Mouse (Mus musculus) frontal cortex, postnatal 10 days (tissue): Measurements from ENCODE around the gene Tmc2.

Source experiments
- DNase-seq, 2 experiments: peaks; one replicate each; pipeline ENCODE4 v3.0.0; 2022; ENCODE audit warnings: low spot score in 2 of 2, mixed read lengths in 1 of 2

Tmc2 gene

DNA sequence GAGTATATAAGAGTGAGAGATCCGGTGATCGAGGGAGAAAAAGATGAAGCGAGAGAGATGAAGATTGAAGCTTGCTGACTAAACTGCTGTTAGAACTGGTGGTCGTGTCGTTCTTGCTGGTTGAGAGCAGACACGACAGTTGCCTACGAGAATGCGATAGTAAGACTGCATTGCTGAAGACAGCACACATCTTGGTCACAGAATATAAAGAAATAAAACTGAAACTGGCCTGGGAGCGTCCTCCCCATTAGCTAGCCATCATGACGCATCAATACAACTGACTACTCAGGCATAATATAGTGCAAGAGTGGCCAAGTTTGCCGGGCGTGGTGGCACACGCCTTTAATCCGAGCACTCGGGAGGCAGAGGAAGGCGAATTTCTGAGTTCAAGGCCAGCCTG is at the start of gene Tmc2:
Gene Tmc2 (plus strand): TSS at position 301 of the 400 bp plus-strand sequence.
- DNase-seq = no peak

DNA sequence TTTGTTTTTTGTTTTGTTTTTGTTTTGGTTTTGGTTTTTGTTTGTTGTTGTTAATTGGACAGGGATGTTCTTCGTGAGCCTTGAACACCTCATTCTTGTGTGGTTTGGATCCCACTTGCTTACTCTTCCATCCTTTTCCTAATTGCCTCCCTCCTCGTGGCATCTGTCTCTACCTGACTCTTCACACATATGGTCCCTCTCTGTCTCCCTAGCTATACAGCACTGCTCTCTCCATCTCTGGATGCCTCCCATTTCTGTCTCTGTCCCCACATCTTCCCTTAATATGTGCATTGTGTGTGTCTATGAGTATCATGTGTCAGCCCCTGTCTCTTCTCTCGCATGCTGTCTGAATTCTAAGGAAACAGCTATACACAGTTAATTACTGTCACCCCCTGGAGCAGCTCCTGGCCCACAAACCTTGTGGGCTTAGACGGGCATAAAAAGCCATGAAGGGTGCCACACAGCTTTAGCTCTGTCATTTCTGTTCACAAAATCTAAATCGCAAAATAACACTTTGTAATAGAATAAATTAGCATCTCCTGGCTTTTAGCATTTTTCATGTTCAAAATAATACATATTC is 48.8 kb upstream of the Tmc2 start:
- DNase-seq = no peak

DNA sequence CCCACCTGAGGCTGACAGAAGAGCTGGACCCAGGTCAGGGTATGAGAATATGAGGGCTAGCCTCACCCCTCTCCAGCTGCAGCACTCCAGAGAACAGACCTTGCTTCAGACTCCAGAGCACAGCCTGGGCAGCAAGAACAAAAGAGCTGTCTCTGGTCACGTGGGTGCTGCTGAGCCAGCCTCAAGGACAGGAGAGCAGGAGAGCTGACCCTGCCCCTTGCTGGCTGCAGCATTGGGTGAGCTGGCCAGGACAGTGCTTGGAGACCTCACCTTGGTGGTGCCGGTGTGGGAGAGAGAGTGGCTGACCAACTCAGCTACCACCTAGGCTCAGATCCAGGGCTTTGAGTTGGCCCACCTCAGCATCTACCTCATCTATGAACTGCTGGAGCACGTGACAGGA is 39.8 kb upstream of the Tmc2 start:
- no peak for DNase-seq

DNA sequence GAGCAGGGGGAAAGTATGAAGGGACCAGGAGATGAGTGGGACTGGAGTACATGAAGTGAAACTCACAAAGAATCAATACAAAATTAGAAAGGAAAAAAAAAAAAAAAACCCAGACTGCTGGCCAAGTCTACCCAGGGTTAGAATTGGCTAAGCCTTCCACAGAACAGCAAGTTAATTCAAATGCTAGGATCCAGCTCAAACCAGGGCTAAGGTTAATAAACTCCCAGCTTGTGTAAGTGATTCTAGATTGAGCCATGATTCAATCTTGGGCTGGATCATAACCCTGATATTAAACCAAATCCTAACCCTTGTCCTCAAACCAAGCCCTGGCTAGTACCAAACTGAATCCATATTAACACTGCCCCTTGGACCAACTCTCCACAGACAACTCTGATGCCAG is 39.1 kb upstream of the Tmc2 start:
- no peak for DNase-seq

DNA sequence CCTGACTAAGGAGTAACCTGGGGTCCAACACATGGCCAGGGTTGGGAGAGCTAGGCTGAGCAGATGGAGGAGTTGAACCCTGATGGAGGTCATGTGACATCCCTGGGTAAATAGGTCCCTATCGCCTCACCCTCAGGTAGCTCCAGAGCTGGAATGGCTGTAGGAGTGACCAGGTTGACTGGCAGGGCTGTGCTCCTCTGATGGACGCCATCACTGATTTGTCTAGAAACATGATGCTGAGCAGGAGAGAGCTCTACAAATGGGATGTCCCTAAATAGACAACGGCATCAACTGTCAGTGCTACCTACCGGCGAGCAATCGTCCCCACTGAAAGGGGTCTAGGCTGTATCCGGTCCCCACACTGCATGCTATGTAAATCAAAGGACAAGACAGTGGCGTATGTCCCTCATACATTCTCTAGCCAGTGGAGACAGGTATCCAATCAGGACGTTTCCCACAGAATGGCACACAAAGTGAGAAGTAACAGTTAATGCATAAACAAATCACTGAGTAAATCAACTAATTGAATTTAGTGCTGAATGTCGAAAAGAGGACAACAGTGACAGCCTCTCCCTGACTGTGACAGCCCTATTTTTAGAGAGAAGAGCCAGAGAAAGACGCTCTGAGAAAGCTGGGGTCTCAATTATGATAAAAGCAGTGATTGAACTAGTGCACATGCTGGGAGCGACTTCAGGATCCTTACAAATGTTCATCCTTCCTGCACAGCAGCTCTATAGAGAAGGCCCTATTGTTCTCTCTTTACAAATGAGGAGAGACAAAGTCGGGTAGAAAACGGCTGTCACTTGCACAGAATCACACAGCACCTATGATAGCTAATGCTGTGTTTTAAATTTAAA is 37.5 kb upstream of the Tmc2 start:
- no peak for DNase-seq

DNA sequence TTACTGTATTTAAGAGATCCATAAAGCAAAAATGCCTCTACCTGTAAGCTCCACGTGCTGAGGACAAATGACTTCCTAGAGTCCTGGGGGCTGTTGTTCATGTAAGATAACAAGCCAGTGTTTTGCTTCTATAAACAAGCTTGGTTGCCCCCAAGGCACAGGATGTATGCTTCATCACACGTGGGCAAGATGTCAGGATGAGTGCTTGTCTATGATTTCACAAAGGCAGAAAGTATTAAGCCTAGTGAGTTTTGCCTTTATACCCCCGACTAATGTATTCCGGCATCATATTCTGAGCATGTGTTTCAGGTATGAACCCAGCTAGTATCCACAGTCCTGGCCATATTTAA is 36.9 kb upstream of the Tmc2 start:
- DNase-seq = no peak

DNA sequence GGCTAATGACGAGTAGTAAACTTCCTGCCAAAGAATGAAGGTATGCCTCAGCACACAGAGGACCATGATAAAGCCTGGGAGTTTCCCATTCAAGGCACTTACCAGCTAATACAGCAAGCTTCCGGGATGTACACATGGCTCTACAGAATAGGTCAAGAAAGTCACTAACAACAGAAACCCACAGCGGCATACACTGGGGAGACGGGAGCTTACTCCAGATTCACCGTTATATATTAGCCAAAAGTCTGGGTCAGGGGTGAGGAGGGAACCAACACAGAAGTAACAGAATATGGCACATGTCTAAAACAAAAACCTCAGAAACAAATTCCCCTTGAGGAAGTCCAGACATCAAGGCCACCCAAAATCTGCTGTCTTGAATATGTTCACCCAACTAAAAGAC is 32.3 kb upstream of the Tmc2 start:
- DNase-seq = no peak

DNA sequence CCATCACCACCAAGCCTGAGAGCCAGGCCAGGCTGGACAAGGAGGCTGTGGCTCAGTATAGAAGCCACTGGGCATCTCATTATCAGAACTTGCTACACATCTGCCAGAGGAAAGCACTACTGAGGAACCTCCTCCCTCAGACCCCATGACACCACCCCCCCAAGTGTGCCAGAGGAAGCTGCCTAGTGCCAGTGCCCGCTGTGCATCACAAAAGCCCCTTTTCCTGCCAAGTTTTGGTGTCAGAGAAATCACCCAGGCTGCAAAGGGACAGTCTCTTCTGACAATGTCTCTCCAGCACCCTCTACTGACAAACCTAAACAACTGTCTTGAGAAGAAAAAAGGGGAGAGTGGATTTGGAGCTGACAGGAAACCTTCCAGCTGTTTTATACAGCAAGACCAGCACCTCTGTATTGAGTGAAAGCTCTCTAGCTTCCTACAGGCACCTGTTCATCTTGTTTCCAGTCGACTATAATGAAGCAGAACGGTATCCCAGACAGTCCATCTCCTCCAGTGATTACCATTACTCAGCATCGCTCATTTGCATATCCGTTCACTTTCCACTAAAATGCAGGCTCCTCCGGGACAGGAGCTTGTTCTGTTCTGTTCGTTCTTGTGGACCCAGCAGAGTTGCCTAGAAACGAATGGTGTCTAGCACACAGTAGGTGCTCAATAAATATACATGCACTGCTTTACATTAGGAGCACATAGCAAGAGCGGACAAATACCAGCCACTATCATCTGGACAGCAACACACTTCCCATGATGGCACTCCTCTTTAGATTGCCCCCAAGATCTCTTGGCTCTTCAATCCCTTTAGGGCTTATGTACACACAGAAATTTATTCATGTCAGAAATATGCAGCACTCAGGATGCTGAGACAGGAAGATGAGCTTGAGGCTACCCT is 28.4 kb upstream of the Tmc2 start:
- peak; percentile 63 to 66 for DNase-seq

DNA sequence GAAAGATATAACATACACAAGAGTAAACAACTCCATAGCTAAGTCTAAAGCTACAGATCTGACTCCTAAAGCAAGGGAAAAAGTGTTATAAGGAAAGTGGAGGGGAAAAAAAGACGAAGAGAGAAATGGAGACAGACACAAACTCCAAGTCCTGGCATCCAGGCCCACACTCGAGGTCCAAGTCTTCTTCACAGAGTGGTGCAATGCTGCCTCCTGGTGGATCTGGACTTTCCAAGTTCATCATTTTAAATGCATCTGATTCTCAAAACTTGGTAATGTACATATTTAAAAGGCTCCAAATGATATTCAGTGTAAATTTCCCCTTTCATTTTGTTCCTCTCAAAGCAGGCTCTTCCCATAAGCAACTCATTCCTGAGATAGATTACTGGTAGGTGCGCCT is 27.1 kb upstream of the Tmc2 start:
- DNase-seq = peak in 1 of 2 experiments; percentile 46

DNA sequence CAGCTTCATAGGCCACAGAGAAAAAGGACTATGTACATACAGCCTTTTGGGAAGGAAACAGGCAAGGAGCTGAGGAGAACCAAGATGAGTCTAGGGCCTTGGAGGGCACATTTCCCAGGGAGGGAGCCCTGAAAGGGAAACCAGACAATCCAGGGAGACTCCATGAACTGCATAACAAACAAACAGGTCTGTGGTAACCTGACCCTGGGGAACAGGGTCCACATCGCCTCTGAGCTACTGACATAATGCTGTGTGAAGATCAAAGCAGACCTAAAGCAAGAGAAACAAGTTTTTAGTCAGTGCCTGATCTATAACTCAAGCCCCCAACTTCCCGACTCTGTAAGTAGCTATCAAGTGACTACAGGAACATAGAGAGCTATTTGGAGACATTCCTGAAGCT is 23.3 kb upstream of the Tmc2 start:
- DNase-seq = no peak

DNA sequence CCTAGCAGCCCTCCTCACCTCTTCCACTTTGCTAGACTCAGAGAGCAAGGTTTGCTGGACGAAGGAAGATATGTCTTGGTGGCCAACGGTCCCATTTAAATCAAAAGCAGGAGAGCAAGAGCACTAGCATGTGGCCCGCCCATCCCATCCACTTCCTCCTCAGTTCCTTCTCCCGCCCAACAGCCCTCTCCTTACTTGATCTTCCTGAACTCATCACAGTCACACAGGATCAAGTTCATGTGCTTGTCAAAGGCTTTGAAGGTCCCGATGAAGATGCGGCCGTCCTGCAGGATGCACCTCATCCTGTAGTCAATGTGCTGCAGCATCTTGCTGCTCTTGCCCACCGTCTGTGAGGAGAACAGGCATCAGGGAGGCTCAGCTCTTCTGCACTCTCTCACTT is 18.2 kb upstream of the Tmc2 start:
- DNase-seq = no peak

DNA sequence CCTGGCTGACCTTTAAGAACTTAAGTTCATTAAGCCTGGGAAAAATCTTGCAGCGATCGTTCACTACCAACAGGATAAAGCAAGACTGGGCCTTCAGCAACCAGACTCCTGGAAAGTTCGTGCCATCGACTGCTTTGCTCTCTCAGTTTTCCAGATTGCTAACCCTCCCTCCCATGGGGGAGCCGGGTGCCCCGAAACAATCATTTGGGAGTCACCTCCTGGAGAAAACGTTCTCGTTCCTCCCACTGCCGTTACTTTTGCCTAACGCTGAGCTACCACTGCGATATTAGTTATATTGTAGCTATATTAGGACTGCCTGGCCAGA is 16.7 kb upstream of the Tmc2 start:
- no peak for DNase-seq

DNA sequence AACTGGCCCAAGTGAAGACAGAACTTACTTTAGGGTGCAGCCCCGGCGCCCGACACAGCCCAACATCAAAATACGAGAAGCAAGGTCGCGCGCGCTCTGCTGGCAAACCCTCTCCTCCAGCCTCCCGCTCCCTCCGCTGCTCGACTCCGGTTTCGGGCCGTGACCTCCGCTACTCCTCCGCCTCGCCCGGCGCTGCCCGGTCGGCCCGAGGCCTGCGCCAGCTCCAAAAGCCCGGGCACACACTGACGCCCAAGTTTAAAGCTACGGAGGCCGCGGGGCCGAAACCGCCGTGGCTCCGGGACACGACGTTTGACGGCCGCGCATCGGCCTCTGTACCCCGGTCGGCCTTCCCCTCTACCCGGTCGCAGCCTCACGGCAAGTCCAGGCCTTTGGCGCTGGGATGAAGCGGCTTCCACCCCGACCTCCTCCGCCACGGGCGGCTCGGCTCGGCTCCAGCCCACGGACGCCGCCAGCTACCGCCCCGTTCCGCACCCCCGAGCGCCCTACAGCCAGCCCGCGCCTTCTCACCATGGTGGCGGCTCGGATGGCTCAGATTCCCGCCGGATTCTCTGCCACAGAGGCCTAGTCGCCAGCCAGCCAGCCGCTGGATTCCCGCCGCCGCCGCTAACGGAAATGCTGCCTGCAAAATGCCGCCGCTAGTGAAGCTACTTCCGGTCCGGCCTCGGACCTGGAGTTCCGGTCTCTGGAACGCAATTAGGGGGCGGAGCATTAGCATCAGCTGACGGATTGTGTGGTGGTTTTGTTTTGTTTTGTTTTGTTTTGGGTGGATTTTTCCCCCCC is 16.1 kb upstream of the Tmc2 start, which contains the start of gene Snrpb:
Gene Snrpb (minus strand): TSS at position 698 of the 801 bp plus-strand sequence.
- peak; percentile 81 to 87 for DNase-seq

DNA sequence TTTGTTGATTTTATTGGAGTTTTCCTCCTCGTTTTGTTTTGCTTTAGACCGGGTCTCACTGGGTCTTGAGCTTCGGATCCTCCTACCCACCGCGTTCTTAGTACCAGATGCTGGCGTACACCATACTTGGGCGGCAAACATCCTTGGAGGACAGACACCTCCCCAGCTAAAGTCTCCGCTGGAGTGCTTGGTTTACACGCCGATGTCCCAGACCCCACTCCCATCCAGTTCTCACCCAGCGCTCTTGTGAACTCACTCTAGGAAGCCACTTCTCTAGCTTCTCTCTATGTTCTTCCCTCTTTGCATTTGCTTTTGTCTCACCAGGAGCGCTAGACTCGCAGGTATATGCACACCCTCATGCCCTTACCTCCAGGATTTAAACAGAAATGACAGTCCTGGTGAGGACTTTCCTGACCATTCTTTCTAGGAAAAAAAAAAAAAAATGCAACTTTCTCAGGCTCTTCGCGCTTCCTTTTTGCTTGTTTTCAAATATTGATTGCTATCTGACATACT is 15.4 kb upstream of the Tmc2 start:
- DNase-seq = no peak

DNA sequence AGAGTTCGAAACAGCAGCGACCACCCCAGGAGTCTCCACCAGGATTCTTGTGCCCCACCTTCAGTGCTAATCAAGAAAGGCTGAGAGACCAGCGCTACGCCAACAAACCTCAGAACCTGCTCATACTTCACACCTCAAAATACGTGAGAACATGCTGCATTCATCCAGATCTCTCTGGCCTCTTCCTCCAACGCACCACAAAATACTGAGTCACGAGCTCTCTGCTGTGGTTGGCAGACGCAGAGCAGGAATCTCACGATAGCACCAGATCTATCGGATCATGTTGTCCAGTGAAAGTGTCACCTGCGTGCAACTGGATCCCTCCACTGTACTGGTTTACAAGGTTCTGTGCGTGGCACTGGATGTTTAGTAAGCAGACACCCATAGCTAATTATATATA is 6.6 kb upstream of the Tmc2 start:
- DNase-seq = no peak

DNA sequence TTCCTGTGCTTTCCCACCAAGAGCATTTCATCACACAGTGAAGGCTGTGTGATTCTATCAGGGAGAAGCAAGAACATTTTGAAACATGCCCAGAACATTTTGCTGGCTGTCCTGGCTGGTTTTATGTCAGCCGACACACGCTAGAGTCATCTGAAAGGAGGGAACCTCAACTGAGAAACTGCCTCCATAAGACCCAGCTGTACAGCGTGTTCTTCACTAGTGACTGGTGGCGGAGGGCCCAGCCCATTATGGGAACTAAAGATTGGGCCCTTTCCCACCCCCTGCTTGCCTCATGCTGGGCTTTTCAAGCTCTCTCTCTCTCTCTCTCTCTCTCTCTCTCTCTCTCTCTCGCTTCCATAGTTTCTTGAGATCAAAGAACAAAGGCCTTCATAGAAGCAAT is 6.0 kb downstream of the Tmc2 start:
- DNase-seq = no peak

DNA sequence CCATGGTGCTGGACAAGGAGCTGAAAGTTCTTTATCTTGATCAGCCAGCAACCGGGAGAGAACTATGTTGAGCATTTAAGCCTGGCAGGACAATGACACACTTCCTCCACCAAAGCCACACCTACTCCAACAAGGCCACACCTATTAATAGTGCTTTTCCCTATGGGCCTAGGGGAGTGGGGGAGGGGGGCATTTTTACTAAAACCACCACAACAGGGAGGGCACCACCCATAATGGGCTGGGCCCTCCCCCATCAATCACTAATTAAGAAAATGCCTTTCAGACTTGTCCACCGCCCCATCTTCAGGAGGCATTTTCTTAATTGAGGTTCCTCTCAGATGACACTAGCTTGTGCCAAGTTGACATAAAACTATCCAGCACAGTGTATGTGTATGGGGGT is 12.4 kb downstream of the Tmc2 start:
- DNase-seq = no peak

DNA sequence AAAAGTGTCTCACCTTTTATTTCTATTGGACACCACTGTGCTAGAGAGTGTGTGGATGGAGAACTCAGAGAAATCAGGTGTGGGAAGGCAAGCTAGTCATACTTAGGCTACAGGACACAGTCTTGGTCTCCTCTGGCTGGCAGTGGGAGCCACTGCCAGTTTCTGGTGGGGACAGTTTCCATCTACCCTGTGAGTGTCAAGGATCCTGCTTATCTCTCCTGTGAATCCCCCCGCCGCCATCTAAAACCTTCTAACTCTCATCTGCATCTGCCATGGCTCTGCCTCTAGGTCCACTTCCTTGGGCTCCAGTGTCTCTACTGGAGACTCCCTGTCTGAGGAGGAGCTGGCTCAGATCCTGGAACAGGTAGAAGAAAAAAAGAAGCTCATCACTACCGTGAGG is 13.0 kb downstream of the Tmc2 start:
- DNase-seq = no peak

DNA sequence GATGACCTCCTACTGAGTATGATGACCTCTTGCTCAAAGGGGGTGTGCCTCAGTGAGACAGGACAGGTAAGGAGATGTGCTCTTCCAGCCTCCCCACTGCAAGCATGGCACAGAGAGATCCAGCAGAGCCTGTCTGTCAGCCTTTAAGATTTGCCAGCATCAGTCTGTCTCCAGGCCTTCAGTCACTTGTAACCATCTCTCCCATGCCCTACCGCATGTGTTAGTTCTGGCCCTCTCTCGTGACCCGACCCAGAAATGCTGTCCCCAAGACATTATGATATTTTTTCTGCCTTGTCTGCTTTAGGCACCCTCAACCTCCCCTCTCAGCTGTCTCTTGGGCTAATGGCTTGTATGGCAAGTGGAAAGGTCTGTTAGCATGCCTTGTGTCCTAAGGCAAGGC is 14.6 kb downstream of the Tmc2 start:
- no peak for DNase-seq

DNA sequence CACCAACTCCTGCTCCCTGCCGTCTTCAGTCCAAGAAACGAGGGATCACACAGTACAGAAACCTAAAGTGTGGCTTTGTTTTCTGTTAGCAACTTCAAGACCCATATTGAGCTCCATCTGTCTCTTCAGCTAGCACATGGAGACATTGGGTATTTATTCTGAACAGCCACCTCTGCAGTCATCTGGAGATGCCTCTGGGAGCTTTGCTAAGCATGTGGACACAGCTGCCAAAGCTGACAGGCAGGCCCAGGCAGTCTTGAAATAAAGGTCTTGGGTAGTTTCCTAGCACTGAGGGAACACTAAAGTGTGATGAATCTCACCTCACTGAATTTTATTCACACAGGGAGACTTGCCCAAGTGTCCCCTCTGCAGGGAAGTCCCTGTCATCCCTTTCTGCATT is 16.6 kb downstream of the Tmc2 start:
- DNase-seq = no peak

DNA sequence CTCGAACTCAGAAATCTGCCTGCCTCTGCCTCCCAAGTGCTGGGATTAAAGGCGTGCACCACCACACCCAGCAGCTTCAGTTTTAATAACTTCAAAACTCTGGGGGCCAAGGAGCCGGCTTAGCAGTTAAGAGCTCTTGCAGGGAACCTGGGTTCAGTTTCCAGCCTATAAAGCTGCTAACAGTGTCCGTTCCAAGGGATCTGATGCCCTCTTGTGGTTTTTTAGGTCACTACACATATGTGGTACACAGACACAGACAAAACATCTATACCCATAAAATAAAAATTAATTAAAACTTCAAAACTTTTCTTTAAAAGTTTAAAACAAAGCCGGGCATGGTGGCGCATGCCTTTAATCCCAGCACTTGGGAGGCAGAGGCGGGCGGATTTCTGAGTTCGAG is 51.9 kb downstream of the Tmc2 start:
- no peak for DNase-seq

DNA sequence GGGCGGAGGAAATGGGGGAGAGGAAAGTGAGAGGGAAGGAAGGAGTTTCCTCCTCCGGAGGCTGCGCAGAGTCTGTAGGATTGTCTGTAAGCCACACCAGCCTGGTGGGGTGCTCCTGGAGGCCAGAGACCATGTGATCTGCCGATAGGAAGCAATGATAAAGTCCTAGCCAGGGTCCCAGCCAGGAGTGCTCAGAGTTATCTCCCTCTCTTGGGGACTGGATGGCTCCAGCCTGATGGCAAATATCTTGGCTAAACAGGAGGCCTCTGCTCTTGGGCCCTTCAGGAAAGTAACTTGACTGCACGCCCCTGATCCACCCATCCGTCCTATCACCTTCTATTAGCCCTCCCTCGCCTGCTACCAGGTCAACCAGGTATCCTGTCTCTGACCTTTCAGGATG is 53.2 kb downstream of the Tmc2 start:
- DNase-seq = no peak
